Mouse (Mus musculus) layer of hippocampus, adult 9-11 months (tissue): ENCODE measurements around the gene Megf9.

Experiments
- DNase-seq: peaks from one replicate; pipeline ENCODE4 v3.0.0; 2022

Megf9 gene

GRCm38 (mm10) chr4:70534891-70535269, at the start of gene Megf9:
Gene Megf9, minus strand, starts transcription at chr4:70534995.
- peak; percentile 99 for DNase-seq

- DNase-seq: peak; percentile 50
Measured at GRCm38 (mm10) chr4:70579654-70580053, 44.9 kb upstream of the Megf9 start.

GRCm38 (mm10) chr4:70578301-70578700, 43.5 kb upstream of the Megf9 start:
- DNase-seq: no peak

- DNase-seq: no peak
Measured at GRCm38 (mm10) chr4:70576096-70576495, 41.3 kb upstream of the Megf9 start.

GRCm38 (mm10) chr4:70573926-70574325, 39.1 kb upstream of the Megf9 start:
- no peak for DNase-seq

GRCm38 (mm10) chr4:70553888-70554287, 19.1 kb upstream of the Megf9 start:
- no peak for DNase-seq

- DNase-seq: no peak
Measured at GRCm38 (mm10) chr4:70553230-70553797, 18.5 kb upstream of the Megf9 start.

GRCm38 (mm10) chr4:70552120-70552519, 17.3 kb upstream of the Megf9 start:
- no peak for DNase-seq

- no peak for DNase-seq
Measured at GRCm38 (mm10) chr4:70547411-70548148, 12.8 kb upstream of the Megf9 start.

GRCm38 (mm10) chr4:70545869-70546542, 11.2 kb upstream of the Megf9 start:
- no peak for DNase-seq

GRCm38 (mm10) chr4:70544390-70544789, 9.6 kb upstream of the Megf9 start:
- no peak for DNase-seq

GRCm38 (mm10) chr4:70542387-70542786, 7.6 kb upstream of the Megf9 start:
- DNase-seq: no peak

- no peak for DNase-seq
Measured at GRCm38 (mm10) chr4:70540743-70541142, 5.9 kb upstream of the Megf9 start.

GRCm38 (mm10) chr4:70536661-70537580, 2.1 kb upstream of the Megf9 start:
- no peak for DNase-seq

GRCm38 (mm10) chr4:70535711-70536311, 1.0 kb upstream of the Megf9 start:
- DNase-seq: no peak

- no peak for DNase-seq
Measured at GRCm38 (mm10) chr4:70535289-70535688, 494 bp upstream of the Megf9 start.

GRCm38 (mm10) chr4:70534078-70534890, 511 bp downstream of the Megf9 start:
- DNase-seq: peak; percentile 30

GRCm38 (mm10) chr4:70533056-70533805, 1.6 kb downstream of the Megf9 start:
- no peak for DNase-seq

- DNase-seq: no peak
Measured at GRCm38 (mm10) chr4:70531021-70531420, 3.8 kb downstream of the Megf9 start.

- no peak for DNase-seq
Measured at GRCm38 (mm10) chr4:70528622-70529021, 6.2 kb downstream of the Megf9 start.

GRCm38 (mm10) chr4:70523346-70523745, 11.4 kb downstream of the Megf9 start:
- no peak for DNase-seq
